Mouse (Mus musculus): ENCODE measurements around the gene Best3.

- TF ChIP-seq CTCF (IDR thresholded peaks at IDR 0.05; ENCODE audit: low read depth) (no peak), EP300 (IDR thresholded peaks at IDR 0.05; ENCODE audit: low read depth) (no peak)
Observed at GRCm38 (mm10) chr10:117021020-117021754, 35.1 kb downstream of the Best3 start.
